Mouse (Mus musculus): ENCODE measurements around the gene Htr5a. TPM values are rescaled to one million over a fixed set of nuclear protein-coding genes. Genes with fewer than 3 reads are reported as not detected.

Gene Htr5a
- under 1 TPM in 1 of 2 experiments, not detected in 1; 0.05 TPM for total RNA-seq (2021)
- long read RNA-seq, experiment 1 = 0 reads
- long read RNA-seq, experiment 2 = 0 reads

DNA sequence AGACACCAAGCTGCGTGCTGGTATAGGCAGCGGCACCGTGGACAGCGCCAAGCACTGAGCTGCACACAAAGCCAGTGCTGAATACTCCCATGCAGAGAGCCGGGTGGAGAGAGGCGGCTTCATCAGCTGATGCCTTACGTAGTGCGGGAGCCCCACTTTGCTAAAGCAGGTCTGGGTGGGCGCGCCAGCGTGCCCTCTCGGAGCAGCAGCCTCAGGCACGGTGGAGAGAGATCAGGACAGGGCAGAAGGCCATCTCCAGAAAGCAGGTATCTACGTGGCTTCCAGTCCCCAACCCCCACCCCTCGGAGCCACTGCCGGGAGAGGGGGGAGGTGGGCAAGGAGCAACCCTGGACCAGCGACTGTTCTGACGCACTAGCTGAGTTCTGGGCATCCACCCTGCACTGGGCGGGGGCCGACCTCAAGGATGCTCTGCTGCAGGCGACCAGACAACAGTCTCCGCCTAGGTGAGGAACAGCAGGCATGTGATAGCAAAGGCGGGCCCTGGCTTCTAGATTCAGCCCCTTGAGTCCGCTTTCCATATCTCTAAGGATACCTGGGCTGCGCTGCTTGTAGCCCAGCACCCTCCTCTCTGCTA lies at the start of gene Htr5a:
Htr5a (plus strand) TSS at position 449 of the 595 bp plus-strand sequence.
- DNase-seq = no peak

DNA sequence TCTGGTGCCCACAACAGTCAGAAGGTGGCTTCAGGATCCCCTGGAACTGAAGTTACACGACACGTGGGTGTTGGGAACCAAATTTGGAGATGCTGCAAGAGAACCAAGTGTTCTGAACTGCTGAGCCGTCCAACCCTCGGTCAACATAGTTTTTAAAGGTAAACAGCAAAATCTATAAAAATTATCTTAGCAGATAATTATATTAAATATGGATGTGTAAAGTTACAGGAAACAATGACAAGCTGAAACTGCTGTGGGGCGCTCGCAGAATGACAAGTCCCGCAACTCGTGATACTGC lies 49.8 kb upstream of the Htr5a start:
- DNase-seq = no peak

DNA sequence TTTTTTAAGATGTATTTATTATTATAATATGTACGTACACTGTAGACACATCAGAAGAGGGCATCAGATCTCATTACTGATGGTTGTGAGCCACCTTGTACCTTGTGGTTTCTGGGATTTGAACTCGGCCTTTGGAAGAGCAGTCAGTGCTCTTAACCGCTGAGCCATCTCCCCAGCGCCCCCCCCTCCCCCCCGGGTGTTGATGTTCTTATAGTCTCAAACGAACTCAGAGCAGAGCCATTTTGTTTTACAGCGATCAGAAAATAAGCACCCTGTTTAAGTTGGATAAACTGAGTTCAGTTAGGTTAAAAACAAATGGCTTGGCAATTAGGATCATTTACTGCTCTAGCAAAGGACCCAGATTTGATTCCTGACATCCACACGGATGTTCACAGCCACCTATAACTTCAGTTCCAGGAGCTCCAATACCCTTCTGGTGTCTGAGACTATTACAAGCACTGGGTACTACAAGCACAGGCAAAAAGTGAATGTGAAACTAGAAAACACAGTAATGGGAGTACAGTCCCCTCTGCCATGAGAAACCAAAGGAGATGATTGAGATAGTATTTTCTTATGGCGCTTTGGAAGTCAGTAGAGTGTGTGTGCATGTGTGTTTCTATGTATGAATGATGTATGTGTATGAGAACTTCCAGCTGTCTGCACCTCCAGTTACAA lies 49.3 kb upstream of the Htr5a start:
- no peak for DNase-seq

DNA sequence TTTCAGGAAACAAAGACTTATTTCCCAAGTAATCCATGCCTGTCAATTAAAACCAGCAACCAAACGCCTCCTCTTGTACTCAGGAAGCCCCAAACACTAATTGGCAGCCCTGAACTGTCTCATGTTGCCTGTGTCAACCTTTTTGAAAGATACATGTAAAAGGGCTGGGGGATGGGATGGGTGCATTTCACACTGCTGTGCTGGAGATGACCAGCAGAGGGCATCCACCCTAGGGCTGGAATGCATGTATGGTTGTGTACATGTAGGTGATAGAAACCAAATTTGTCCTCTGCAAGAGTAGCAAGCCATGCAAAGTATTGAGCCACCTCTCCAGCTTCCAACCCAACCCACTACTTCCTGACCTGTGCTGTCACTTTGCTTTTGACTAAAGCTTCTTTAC lies 48.0 kb upstream of the Htr5a start:
- peak; percentile 56 for DNase-seq

DNA sequence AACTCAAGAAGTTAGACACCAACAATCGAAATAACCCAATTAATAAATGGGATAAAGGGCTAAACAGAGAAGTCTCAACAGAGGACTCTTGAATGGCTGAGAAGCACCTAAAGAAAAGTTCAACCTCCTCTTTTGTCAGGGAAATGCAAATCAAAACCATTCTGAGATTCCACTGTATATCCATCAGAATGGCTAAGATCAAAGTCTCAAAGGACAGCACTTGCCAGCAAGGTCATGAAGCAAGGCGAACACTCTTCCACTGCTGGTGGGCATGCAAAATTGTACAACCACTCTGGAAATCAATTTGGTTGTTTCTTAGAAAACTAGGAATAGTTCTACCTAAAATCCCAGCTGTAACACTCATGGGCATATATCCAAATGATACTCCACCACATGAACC lies 27.7 kb upstream of the Htr5a start:
- DNase-seq = no peak

DNA sequence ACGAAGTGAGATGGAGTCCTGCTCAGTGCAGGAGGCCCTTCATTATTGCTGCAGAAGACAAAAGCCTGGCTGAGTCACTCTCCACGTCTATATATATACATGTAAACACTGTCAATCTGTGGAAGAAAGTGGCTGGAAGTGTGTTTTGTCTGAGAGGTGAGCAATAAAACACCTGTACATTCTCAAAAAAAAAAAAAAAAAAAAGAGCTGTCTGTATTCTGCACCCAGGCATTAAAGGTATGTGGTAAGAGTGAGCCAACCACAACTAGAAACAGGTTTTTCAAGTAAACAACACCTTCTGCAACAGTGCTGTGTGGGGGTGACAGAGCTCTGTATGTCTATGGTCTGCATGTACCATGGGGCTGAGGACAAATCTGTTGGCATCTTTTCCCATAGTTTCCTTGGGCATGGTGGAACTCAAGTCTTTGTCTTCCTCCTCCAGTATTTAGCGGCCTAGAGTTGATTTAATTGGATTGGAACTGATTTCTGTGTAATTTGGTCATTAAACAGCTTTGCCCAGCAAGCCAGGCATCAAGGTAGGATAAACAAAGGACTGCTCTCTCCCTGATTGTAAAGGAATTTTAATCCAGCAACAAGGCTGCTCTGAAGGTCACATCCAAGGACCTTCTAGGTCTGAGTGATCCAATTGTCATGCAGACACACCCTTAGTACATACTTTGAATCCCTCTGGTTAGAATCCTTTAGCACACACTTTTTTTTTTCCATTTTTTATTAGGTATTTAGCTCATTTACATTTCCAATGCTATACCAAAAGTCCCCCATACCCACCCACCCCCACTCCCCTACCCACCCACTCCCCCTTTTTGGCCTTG lies 22.9 kb upstream of the Htr5a start:
- DNase-seq = no peak

DNA sequence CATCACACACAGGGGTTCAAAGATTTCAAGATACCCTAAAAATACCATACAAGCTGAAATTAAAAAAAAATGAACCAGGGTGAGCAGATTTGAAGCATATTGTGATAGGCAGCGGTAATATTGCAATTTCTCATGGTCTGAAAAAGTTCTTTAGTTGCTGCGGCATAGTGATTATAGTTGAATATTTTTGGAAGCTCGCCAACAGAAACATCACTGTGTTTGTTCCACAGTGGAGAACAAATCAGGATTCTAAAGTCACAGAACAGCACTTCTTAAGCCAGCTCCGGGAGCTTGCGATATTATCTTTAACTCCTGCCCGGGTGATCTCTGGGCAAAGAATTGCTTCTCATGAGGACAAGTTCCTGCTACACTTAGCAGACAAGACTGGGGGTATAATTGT lies 20.8 kb upstream of the Htr5a start:
- no peak for DNase-seq

DNA sequence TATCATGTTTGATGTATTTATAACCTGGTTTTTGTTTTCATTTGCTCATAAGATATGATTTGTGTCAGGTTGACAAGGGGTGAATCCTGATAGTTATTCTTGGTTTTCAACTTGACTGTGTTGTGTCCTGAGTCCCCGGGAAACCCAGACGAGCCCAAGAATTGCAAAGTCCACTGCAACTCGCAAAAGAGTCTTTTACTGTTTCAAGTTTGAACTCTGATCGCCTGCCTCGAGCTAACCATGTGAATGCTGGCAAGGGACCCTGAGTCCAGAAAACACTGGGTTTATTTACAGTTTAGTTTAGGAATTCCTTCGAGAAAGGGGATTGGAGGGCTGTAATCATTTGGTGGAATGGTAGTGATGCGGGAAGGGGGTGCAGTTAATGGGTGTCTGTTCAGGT lies 14.0 kb upstream of the Htr5a start:
- DNase-seq = no peak

DNA sequence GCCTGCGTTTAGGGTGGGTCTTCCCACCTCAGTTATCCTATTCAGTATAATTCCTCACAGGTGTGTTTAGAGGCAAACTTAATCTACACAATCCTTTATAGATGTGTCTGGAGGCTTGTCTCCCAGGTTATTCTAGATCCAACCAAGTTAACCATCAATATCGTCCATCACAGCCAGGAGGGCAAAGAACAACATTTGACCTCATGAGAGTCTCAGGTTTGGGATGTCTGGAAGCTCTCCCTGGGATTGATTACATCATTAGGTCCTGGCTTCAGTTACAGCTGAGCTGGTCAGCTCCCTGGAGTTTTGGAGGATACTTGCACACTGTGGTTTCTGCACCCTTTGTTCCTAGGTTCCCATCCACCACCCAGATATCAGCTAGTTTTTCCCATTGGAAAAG lies 6.9 kb upstream of the Htr5a start:
- DNase-seq = no peak

DNA sequence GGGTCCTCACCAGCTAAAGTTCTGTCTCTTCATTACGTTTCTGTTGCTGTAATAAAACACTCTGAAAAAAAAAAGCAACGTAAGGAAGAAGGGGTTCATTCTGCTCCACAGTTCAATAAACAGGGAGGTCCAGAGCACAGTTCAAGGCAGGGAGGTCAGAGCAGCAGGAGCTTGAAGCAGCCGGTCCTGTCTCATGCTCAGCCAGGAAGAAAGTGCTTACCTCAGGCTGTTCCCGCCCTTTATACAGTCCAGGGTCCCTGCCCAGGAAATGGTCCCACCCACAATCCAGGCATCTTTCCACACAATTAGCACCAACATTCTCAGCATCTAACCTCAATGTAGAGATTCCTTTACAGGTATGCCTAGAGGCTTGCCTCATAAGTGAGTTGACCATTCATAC lies 3.9 kb upstream of the Htr5a start:
- DNase-seq = no peak

DNA sequence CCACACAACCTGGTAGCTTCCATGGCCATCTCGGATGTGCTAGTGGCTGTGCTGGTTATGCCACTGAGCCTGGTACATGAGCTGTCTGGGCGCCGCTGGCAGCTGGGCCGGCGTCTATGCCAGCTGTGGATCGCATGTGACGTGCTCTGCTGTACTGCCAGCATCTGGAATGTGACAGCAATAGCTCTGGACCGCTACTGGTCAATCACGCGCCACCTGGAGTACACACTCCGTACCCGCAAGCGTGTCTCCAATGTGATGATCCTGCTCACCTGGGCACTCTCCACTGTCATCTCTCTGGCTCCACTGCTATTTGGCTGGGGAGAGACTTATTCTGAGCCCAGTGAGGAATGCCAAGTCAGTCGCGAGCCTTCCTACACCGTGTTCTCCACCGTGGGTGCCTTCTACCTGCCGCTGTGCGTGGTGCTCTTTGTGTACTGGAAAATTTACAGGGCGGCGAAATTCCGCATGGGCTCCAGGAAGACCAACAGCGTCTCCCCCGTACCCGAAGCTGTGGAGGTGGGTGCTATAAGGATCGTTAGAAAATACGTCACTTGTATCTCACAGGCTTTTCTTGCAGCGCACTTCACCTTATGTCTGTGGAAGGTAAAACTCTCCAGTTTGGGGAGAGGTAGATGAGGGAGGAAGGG lies 847 bp downstream of the Htr5a start:
- no peak for DNase-seq

DNA sequence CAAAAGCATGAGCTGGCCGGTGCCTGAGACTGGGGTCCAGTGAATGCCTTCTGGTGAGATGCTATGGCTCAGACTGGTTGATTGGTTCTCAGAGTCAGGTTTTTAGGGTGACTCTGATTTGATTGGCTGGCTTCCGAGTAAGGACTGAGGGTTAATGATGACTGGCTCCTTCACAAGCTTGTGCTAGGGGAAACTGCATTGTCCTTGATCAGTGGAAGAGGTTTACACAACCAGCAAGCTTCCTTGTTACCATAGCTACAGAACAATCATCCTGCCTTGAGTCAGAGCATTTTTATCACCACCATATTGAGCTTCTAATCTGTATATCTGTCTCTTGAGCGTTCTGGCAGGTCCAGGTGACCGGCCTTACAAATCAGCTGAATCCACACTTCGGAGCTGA lies 5.0 kb downstream of the Htr5a start:
- no peak for DNase-seq

DNA sequence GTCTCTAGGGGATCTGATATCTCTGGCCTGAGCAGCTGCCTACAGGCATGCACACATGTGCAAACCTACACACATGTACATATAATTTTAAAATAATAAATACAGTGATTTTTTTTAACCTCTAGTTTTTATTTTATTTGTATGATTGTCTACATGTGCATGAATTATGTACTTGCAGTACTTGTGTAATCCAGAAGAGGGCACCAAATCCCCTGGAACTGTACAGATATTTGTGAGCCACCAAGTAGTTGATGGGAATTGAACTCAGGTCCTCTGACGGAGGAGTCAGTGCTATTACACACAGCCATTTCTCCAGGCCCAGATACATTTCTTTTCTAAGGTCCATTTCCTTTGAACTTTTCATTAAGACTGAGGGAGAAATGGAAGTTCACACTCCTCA lies 12.3 kb downstream of the Htr5a start:
- no peak for DNase-seq

DNA sequence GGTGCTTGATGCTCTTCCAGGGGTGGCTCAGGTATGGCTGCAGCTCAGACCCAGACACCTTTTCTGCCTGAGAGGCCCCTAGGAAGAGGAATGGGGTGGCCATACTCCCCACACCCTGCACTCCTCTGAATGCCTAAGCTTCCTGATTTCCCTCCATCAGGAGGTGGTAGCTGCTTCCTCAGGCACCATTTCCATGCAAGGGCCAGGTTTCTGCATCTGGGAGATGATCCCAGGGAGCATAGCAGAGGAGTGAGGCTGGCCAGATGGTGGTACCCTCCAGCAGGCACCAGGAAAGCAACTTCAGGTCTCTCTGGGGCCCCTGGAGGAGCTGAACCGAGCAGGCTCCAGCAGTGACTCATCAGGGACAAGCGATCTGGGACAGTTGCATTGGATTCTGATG lies 13.8 kb downstream of the Htr5a start:
- no peak for DNase-seq

DNA sequence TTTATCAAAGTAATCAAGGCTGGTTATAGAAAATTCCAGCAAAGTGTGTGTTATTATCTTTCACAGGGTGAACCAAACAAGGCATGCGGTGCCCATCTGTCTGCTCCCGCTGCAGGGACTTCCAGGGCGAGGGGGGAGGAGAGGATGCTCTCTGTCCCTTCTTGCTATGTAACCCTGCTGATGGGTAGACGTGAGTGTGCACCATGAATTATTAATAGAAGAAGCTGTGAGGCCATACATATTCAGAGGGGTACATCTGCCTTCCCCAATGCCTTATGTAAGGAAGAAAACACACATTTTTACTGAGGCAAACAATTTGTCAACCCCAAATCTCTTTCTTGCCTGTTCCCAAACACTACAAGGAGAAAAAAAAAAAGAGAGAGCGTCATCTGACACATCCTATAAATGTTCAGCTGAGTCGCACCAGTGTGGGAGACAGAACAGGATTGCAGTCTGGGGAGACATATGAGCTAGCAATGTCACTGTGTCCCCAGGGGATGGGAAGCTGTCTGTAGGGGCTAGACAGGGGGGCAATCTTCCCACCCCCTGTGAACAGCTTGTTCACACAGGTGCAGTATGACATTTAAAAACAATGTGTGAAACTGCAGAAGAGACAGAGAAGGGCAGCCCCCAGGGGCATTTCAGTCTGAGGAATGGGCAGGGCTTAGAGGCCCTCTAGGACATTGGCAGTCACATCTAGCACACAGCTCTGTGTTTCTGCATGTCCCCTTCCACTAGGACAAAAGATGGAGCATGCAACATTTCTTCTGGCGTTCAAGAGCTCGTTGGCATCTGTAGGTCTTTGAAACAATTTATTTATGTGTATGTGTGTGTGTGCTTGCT lies 31.5 kb downstream of the Htr5a start:
- no peak for DNase-seq

DNA sequence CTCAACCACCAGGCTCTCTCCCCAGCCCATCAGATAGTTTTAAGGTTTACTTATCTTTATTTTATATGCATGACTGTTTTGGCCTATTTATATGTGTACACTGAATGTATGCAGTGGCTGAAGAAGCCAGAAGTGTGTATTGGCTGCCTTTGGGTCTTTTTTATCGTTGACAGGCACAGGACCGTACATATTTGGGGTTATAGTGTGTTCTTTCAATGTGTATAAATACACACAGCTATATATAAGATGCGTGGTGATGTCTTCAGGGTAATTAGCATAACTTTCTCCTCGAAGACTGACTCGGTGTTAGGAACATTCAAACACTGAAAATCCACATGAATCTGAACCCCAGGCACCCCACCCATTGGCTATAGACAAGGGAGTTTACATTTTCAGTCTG lies 32.3 kb downstream of the Htr5a start:
- DNase-seq = no peak

DNA sequence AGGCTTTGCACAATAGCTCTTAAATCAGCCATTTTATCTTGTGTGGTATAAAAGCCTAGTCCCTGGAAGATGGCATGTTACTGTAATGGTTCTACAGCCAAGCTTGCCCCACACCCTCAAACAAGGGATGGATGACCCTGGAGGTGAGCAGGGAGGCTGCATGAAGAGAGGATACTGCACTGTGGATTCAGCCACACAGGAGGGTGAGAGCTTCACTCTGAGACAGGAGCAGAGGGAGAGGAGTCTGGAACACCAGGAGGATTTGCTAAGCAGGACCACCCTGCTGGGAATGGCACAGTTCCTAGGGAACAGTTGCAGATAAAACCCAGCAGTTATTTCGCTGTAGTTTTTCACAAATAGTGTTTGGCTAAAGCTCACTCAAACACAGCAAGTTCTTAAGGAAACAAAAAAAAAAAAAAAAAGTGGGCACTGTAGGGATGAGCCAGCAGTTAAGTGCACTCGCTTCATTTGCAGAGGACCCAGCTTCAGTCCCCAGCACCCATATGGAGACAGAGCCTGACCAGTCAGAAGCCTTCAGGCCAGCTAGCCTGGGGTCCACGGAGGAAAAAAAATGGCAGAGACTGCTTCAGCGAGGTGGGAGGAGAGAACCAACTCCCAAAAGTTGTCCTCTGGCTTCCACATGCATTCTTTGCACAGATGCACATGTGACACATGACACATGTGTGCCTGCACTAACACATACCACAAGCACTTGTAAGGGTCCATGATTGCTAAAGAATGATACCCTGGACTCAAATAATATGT lies 33.6 kb downstream of the Htr5a start:
- DNase-seq = no peak

DNA sequence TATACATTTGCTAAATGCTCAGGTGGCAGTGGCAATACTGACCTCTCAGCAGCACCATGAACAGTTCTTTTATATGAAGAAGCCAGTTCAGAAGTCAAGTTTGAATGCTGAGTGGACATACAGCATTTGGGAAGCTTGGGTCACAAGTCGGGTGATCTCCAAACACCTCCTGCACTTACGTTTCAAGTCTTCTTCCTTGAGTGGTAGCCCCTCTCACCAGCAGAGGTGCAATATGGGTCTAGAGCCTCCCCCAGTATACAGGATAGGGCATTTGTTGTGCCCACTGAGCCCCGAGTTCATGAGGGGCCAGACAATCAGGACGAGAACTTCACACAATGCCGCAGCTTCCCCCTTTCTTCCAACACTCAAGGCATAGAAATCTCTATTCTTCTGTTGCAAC lies 36.4 kb downstream of the Htr5a start:
- DNase-seq = no peak

DNA sequence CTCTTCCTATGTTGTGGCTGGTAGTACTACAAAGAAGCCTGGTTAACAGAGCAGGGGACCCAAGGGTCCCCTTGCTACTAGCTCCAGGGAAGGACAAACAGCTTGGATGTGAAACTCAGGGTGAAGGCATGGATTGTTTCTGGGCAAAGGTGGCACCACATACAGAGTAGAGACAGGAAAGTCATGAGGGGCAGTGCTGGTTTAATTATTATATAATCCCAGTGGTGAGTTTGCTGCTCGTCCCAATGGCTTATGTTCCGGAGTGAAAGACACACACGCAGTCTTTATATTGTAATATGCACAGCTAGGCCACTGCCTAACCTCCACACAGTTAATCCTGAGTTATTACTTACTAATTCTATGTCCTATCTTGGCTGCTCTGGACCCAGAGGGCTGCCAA lies 37.8 kb downstream of the Htr5a start:
- DNase-seq = no peak

DNA sequence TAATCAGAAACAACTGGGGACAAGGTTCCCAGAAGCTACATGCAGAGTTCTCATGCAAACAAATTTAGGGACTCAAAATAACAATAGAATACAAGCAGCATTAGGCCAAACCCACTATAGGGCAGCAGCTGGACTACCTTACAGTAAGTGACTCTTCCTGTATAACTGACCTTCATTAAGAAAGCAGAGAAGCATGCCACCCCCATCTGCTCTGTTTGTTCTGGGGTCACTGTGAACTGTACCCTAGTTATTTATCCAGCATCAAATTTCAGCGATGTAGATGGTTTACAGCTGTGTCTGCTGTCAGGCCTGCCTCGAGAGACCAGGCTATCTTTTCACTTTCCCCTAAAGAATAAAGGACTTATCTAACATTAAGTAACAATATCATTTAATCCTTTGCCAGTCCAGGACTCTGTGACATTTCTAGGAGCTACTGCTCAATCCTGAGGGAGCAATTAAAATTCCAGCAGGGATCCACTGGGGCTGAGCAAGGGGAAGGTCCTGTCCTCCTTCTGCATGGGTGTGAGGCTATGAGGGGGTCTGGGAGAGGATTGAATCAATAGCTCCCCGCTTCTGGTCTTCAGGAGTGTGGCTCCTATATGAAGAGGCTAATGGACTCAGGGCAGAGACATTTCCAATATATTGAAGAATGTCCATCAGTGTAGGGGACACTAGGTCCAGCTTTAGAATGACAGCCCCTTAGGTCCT lies 38.5 kb downstream of the Htr5a start:
- no peak for DNase-seq

DNA sequence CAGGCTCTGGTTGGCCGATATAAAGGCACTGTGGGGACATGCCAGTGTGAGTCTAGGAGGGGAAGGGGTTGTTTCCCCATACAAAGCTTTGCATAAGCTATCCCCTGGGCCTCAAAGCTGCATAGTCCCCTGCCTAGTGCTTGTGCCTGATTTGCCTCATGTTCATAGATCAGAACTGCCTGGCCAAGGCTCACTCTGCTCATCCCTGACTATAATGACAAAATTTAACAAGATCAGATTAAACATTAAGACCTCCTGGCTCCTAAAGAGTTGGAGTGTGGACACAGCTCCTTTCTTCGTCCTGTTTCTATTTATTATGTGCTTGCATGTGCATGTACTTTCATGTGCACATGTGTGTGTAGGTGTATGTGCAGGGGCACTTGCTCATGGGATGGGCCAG lies 39.3 kb downstream of the Htr5a start:
- no peak for DNase-seq
